Mouse (Mus musculus) splenic B cell, adult 2 months (primary cell): ENCODE results near the gene Ccdc149.

Source experiments
- DNase-seq: peaks from one replicate; pipeline ENCODE4 v3.0.0-alpha.2; 2011; ENCODE audit warnings: low read depth, low spot score
- H3K27me3 ChIP-seq: 2 replicates; pipeline ENCODE4 v1.6.1; 2012; ENCODE audit warnings: mild to moderate bottlenecking, low read length, moderate library complexity, mixed read lengths; ENCODE audit not compliant: control insufficient read depth, poor library complexity, insufficient read depth, severe bottlenecking
- H3K36me3 ChIP-seq: 2 replicates; pipeline ENCODE4 v1.6.1; 2012; ENCODE audit warnings: mild to moderate bottlenecking, low read length, moderate library complexity, mixed read lengths; ENCODE audit not compliant: control insufficient read depth, poor library complexity, insufficient read depth, severe bottlenecking

Ccdc149 gene

GRCm38 (mm10) chr5:52370901-52371300, 100.4 kb downstream of the Ccdc149 start:
- H3K27me3 ChIP-seq = no peaks in the 10 kb centered on the region
- no peaks in the 10 kb centered on the region for H3K36me3 ChIP-seq
- no peak for DNase-seq

GRCm38 (mm10) chr5:52367866-52368840, 103.2 kb downstream of the Ccdc149 start:
- DNase-seq = no peak
- no peaks in the 10 kb centered on the region for H3K27me3 ChIP-seq
- H3K36me3 ChIP-seq = no peaks in the 10 kb centered on the region

DNA sequence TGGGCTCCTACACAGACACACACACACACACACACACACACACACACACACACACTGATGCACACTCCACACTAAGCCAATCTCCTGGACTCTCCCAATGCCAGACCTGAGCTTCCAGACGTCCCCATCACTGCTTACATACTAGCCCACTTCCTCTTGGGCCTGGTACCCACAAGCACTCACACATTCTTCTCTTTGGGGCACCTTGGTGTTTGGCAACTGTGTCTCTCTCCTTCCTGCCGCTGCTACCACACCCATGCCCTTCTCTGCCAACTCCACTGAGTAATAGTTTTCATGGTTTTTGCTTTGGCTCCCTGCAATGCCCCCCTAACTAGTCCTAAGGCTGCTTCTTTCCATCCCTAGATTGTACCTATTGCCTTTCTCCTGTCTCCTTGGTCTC, 104.7 kb downstream of the Ccdc149 start:
- Histone ChIP-seq H3K36me3 (no peaks in the 10 kb centered on the region), H3K27me3 (no peaks in the 10 kb centered on the region)
- no peak for DNase-seq

GRCm38 (mm10) chr5:52365930-52366329, 105.4 kb downstream of the Ccdc149 start:
- Histone ChIP-seq H3K36me3 (no peaks in the 10 kb centered on the region), H3K27me3 (no peaks in the 10 kb centered on the region)
- no peak for DNase-seq

- Histone ChIP-seq H3K36me3 (no peaks in the 10 kb centered on the region), H3K27me3 (no peaks in the 10 kb centered on the region)
- DNase-seq = no peak
Measured at GRCm38 (mm10) chr5:52364521-52364920, 106.8 kb downstream of the Ccdc149 start.

- DNase-seq = no peak
- H3K36me3 ChIP-seq = no peaks in the 10 kb centered on the region
- no peaks in the 10 kb centered on the region for H3K27me3 ChIP-seq
Measured at GRCm38 (mm10) chr5:52363468-52364150, 107.7 kb downstream of the Ccdc149 start, which contains the start of gene Sod3. Gene Sod3 (plus strand): TSS chr5:52363791.

- no peaks in the 10 kb centered on the region for H3K36me3 ChIP-seq
- no peaks in the 10 kb centered on the region for H3K27me3 ChIP-seq
- DNase-seq = no peak
Measured at GRCm38 (mm10) chr5:52362776-52363467, 108.4 kb downstream of the Ccdc149 start.

- DNase-seq = no peak
- Histone ChIP-seq H3K36me3 (no peaks in the 10 kb centered on the region), H3K27me3 (no peaks in the 10 kb centered on the region)
Measured at GRCm38 (mm10) chr5:52360286-52361049, 110.9 kb downstream of the Ccdc149 start.

DNA sequence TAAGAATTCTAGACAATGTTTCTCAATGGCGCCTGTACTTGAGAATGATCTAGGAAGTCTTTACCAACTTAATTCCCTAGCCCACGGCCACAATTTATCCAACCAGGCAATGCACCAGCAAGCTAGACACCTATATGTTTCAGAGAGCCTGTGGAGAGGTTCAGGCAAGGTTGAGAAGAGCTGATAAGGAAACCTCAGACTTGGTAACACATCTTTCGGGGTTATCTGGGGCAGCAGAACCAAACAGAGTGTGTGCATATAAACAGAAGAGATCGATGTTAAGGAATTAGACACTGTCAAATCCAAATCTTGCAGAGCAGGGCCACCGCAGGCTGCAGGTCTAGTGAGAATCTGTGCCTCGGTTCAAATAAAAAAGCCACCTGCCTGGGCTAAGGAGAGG, 113.2 kb downstream of the Ccdc149 start:
- H3K27me3 ChIP-seq = no peaks in the 10 kb centered on the region
- no peak for DNase-seq
- H3K36me3 ChIP-seq = no peaks in the 10 kb centered on the region

DNA sequence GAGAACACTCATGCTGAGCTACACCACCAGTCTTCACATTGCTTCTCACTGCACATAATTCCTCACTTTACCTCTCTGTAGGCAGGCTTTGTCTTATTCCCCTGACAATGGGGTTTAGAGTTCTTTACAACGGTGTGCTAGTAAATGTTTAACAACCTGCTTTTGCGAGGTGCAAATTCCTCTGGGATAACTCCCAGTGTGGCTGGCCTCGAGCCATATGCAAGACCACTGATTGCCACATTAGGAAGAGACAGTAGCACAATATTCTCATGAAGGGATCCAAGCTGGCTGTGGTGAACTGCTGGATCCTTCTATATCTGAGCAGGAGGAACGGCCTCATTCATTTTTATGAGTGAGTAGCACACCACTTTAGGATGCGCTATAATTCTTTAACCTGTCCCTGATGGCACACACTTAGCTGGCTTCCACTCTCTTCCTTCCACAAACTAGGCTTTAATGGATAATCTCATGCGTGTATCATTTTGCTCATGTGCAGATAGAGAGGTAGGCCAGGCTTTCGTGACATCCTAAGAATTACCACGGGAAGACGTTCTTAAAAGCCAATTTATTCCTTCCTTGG, 114.1 kb downstream of the Ccdc149 start:
- DNase-seq = no peak
- H3K36me3 ChIP-seq = no peaks in the 10 kb centered on the region
- H3K27me3 ChIP-seq = no peaks in the 10 kb centered on the region

GRCm38 (mm10) chr5:52355612-52356011, 115.7 kb downstream of the Ccdc149 start:
- Histone ChIP-seq H3K27me3 (no peaks in the 10 kb centered on the region; the same call in 1 of the 2 replicates), H3K36me3 (no peaks in the 10 kb centered on the region)
- no peak for DNase-seq

DNA sequence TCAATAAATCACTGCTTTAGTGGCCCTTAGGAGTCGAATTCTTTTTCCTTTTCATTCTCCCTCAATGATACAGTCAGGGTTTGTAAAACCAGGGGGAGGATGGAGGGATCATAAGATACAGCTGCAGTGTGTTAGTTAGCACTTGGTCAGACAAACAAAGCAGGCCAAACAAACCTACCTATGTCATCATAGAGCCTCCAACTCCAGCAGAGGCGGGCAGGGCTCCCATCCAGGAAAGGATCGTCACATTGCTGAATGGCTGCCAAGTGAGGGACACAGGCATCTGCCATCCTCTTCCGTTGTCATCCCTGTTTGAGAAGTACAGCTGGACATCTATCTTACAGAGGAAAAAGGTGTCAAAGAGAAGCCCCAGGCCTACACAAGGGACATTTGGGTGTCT, 116.9 kb downstream of the Ccdc149 start:
- no peaks in the 10 kb centered on the region; the same call in 1 of the 2 replicates for H3K27me3 ChIP-seq
- DNase-seq = no peak
- no peaks in the 10 kb centered on the region for H3K36me3 ChIP-seq

DNA sequence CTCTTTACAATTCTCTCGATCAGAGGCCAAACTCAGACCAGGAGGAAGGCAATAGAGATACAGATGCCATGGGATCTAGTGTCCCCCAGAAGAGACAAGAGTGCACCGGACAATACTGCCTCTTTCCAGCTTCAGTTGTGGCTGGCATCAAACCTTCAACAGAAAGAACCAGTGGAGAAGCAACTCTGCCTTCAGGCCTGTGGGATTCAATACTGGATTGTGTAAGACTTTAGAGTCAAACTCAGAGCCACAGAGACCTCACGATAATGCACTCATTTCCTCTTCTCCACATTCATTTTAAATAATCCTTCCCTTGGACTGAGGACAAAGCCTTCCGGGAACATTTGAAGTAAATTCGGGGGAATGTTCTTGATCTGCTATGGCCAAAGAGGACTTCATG, 118.6 kb downstream of the Ccdc149 start:
- no peaks in the 10 kb centered on the region for H3K36me3 ChIP-seq
- DNase-seq = no peak

GRCm38 (mm10) chr5:52351561-52351960, 119.8 kb downstream of the Ccdc149 start:
- Histone ChIP-seq H3K27me3 (no peaks in the 10 kb centered on the region; the same call in 1 of the 2 replicates), H3K36me3 (no peaks in the 10 kb centered on the region)
- DNase-seq = no peak

More for the DNA sequence above, 118.6 kb downstream of the Ccdc149 start:
- H3K27me3 ChIP-seq = no peaks in the 10 kb centered on the region; the same call in 1 of the 2 replicates
